Mouse (Mus musculus): ENCODE data around the gene Dact1. TPM values are rescaled to one million over a fixed set of nuclear protein-coding genes. Genes with fewer than 3 reads are reported as not detected.

Gene Dact1
- polyA plus RNA-seq (2015; fragmentation: Nextera tagmentation; extraction: Ambion mirVana) = 24.2 and 30.5 TPM in 2 replicates

- H3K36me3 ChIP-seq = peaks cover 15% of the 10 kb centered on the region
These were observed at the start of gene Dact1 for GRCm38 (mm10) chr12:71309581-71310067. Gene Dact1, plus strand, starts transcription at chr12:71309884.

GRCm38 (mm10) chr12:71264211-71264610 lies 45.5 kb upstream of the Dact1 start:
- Histone ChIP-seq H3K36me3 (no peaks in the 10 kb centered on the region), H3K27me3 (no peaks in the 10 kb centered on the region), H3K4me1 (replicated peaks) (no peaks in the 10 kb centered on the region), H3K9ac (replicated peaks) (no peak overlapping the region), H3K27ac (no peak overlapping the region), H3K4me2 (replicated peaks) (no peak overlapping the region), H3K4me3 (replicated peaks) (no peak overlapping the region), H3K9me3 (no peaks in the 10 kb centered on the region)
- WGBS = 93% methylated on average over 4 of the region's 4 CpGs
- ATAC-seq = no peak

More at GRCm38 (mm10) chr12:71309581-71310067, at the start of gene Dact1:
- H3K4me3 ChIP-seq (replicated peaks) = peak within 1 kb of the TSS; percentile 86
- peak within 1 kb of the TSS; percentile 94 for H3K27ac ChIP-seq
- peak; percentile 89 for ATAC-seq
- WGBS = under 1% methylated on average over 54 of the region's 76 CpGs
- no peaks in the 10 kb centered on the region for H3K9me3 ChIP-seq
- H3K4me2 ChIP-seq (replicated peaks) = peak within 1 kb of the TSS; percentile 76
- H3K27me3 ChIP-seq = 0 out of 2 replicates have a peak, but pooled peaks cover 10% of the 10 kb centered on the region
- peak within 1 kb of the TSS; percentile 94 for H3K9ac ChIP-seq (replicated peaks)
- peaks cover 11% of the 10 kb centered on the region; the same call in 1 of the 2 replicates for H3K4me1 ChIP-seq (replicated peaks)

- Histone ChIP-seq H3K36me3 (no peaks in the 10 kb centered on the region), H3K27ac (no peak overlapping the region), H3K9ac (replicated peaks) (no peak overlapping the region), H3K4me3 (replicated peaks) (no peak overlapping the region), H3K4me2 (replicated peaks) (no peak overlapping the region), H3K9me3 (no peaks in the 10 kb centered on the region), H3K4me1 (replicated peaks) (no peaks in the 10 kb centered on the region), H3K27me3 (no peaks in the 10 kb centered on the region)
- no peak for ATAC-seq
- 94% methylated on average over 7 of the region's 7 CpGs for WGBS
These were observed 40.3 kb upstream of the Dact1 start for GRCm38 (mm10) chr12:71269367-71269766.

GRCm38 (mm10) chr12:71271131-71271530 lies 38.6 kb upstream of the Dact1 start:
- Histone ChIP-seq H3K9ac (replicated peaks) (no peak overlapping the region), H3K4me3 (replicated peaks) (no peak overlapping the region), H3K36me3 (no peaks in the 10 kb centered on the region), H3K27ac (no peak overlapping the region), H3K4me2 (replicated peaks) (no peak overlapping the region), H3K27me3 (no peaks in the 10 kb centered on the region), H3K4me1 (replicated peaks) (no peaks in the 10 kb centered on the region), H3K9me3 (no peaks in the 10 kb centered on the region)
- WGBS = 78% methylated on average over 5 of the region's 5 CpGs
- ATAC-seq = no peak

- H3K27me3 ChIP-seq = no peaks in the 10 kb centered on the region
- WGBS = 96% methylated on average over 5 of the region's 5 CpGs
- no peaks in the 10 kb centered on the region for H3K9me3 ChIP-seq
- peaks cover 2% of the 10 kb centered on the region; the same call in 1 of the 2 replicates for H3K4me1 ChIP-seq (replicated peaks)
- no peak for ATAC-seq
- no peak overlapping the region for H3K4me3 ChIP-seq (replicated peaks)
- H3K27ac ChIP-seq = no peak overlapping the region
- H3K4me2 ChIP-seq (replicated peaks) = no peak overlapping the region
- no peaks in the 10 kb centered on the region for H3K36me3 ChIP-seq
- H3K9ac ChIP-seq (replicated peaks) = no peak overlapping the region
These were observed 35.0 kb upstream of the Dact1 start for GRCm38 (mm10) chr12:71274519-71275237.

GRCm38 (mm10) chr12:71275906-71276595 lies 33.6 kb upstream of the Dact1 start:
- Histone ChIP-seq H3K27me3 (no peaks in the 10 kb centered on the region), H3K27ac (no peak overlapping the region), H3K9ac (replicated peaks) (no peak overlapping the region), H3K9me3 (no peaks in the 10 kb centered on the region), H3K4me3 (replicated peaks) (no peak overlapping the region), H3K4me2 (replicated peaks) (no peak overlapping the region), H3K4me1 (replicated peaks) (peaks cover 8% of the 10 kb centered on the region; the same call in 1 of the 2 replicates), H3K36me3 (no peaks in the 10 kb centered on the region)
- 87% methylated on average over 8 of the region's 8 CpGs for WGBS
- ATAC-seq = no peak

GRCm38 (mm10) chr12:71279521-71280262 lies 30.0 kb upstream of the Dact1 start:
- WGBS = 53% methylated on average over 12 of the region's 12 CpGs
- H3K4me1 ChIP-seq (replicated peaks) = peaks cover 8% of the 10 kb centered on the region; the same call in 1 of the 2 replicates
- peak overlapping the region; percentile 62 for H3K27ac ChIP-seq
- H3K4me3 ChIP-seq (replicated peaks) = no peak overlapping the region
- no peaks in the 10 kb centered on the region for H3K27me3 ChIP-seq
- no peak overlapping the region for H3K4me2 ChIP-seq (replicated peaks)
- no peaks in the 10 kb centered on the region for H3K36me3 ChIP-seq
- ATAC-seq = peak; percentile 48; the same call in 1 of the 2 replicates
- no peaks in the 10 kb centered on the region for H3K9me3 ChIP-seq
- H3K9ac ChIP-seq (replicated peaks) = no peak overlapping the region

- no peak overlapping the region for H3K4me3 ChIP-seq (replicated peaks)
- no peak overlapping the region for H3K9ac ChIP-seq (replicated peaks)
- no peak overlapping the region for H3K27ac ChIP-seq
- H3K9me3 ChIP-seq = no peaks in the 10 kb centered on the region
- ATAC-seq = no peak
- WGBS = 85% methylated on average over 12 of the region's 12 CpGs
- H3K4me1 ChIP-seq (replicated peaks) = peaks cover 8% of the 10 kb centered on the region; the same call in 1 of the 2 replicates
- no peaks in the 10 kb centered on the region for H3K36me3 ChIP-seq
- H3K4me2 ChIP-seq (replicated peaks) = no peak overlapping the region
- H3K27me3 ChIP-seq = no peaks in the 10 kb centered on the region
These were observed 28.4 kb upstream of the Dact1 start for GRCm38 (mm10) chr12:71281201-71281768.

GRCm38 (mm10) chr12:71285399-71285798 lies 24.3 kb upstream of the Dact1 start:
- H3K27me3 ChIP-seq = no peaks in the 10 kb centered on the region
- ATAC-seq = no peak

GRCm38 (mm10) chr12:71290460-71290859 lies 19.2 kb upstream of the Dact1 start:
- ATAC-seq = peak; percentile 56
- Histone ChIP-seq H3K27me3 (no peaks in the 10 kb centered on the region), H3K9me3 (no peaks in the 10 kb centered on the region), H3K9ac (replicated peaks) (no peak overlapping the region), H3K36me3 (no peaks in the 10 kb centered on the region), H3K27ac (no peak overlapping the region), H3K4me3 (replicated peaks) (no peak overlapping the region), H3K4me2 (replicated peaks) (no peak overlapping the region), H3K4me1 (replicated peaks) (peaks cover 25% of the 10 kb centered on the region)
- WGBS = 62% methylated on average over 2 of the region's 2 CpGs

More at GRCm38 (mm10) chr12:71285399-71285798, 24.3 kb upstream of the Dact1 start:
- Histone ChIP-seq H3K36me3 (no peaks in the 10 kb centered on the region), H3K4me2 (replicated peaks) (no peak overlapping the region), H3K4me3 (replicated peaks) (no peak overlapping the region), H3K9ac (replicated peaks) (no peak overlapping the region), H3K9me3 (no peaks in the 10 kb centered on the region), H3K27ac (no peak overlapping the region), H3K4me1 (replicated peaks) (peaks cover 6% of the 10 kb centered on the region)
